Mouse (Mus musculus) heart, adult 2 months (tissue): ENCODE measurements around the gene Fyn. TPM values are rescaled to one million over a fixed set of nuclear protein-coding genes. Genes with fewer than 3 reads are reported as not detected.

Experiments used
- DNase-seq, 2 experiments: peaks; one replicate each; pipeline ENCODE4 v3.0.0; 2021
- H3K27ac ChIP-seq: fragments of 200-600 bp; 2 replicates; pipeline ENCODE4 v1.8.1; 2022
- H3K27me3 ChIP-seq: fragments of 200-500 bp; 2 replicates; pipeline ENCODE4 v1.6.1; 2012; ENCODE audit warnings: mild to moderate bottlenecking, low read length, inconsistent platforms, mixed read lengths; ENCODE audit not compliant: control insufficient read depth, insufficient read depth
- H3K36me3 ChIP-seq: fragments of 200-500 bp; 2 replicates; pipeline ENCODE4 v1.6.1; 2012; ENCODE audit warnings: low read length, inconsistent platforms; ENCODE audit not compliant: control insufficient read depth, insufficient read depth
- H3K4me1 ChIP-seq: fragments of 200-500 bp; 2 replicates; pipeline ENCODE4 v1.6.1; 2011; ENCODE audit warnings: low read length; ENCODE audit not compliant: control insufficient read depth, insufficient read depth
- H3K4me3 ChIP-seq: fragments of 200-600 bp; 2 replicates; pipeline ENCODE4 v1.8.1; 2022
- H3K79me2 ChIP-seq: fragments of 200-500 bp; replicated peaks from 2 replicates; pipeline ENCODE4 v1.6.1; 2012; ENCODE audit warnings: mild to moderate bottlenecking, inconsistent platforms, low read length, moderate library complexity, mixed read lengths; ENCODE audit not compliant: control insufficient read depth, insufficient read depth
- H3K9ac ChIP-seq: fragments of 200-500 bp; 2 replicates; pipeline ENCODE4 v1.6.1; 2012; ENCODE audit warnings: low read depth, mild to moderate bottlenecking, control low read depth, inconsistent platforms, low read length, mixed read lengths
- CTCF ChIP-seq: fragments of 200-600 bp; IDR thresholded peaks from 2 replicates; pipeline ENCODE4 v1.8.1; 2022; ENCODE audit warnings: antibody characterized with exemption, mild to moderate bottlenecking, moderate library complexity
- EP300 ChIP-seq: fragments of 200-500 bp; IDR thresholded peaks from 2 replicates; pipeline ENCODE4 v1.6.1; 2011; ENCODE audit warnings: low read depth, low read length, control low read depth; ENCODE audit not compliant: insufficient read depth
- POLR2A ChIP-seq: fragments of 200-500 bp; IDR thresholded peaks from 2 replicates; pipeline ENCODE4 v1.6.1; 2011; ENCODE audit warnings: mild to moderate bottlenecking, low read depth, low read length, control low read depth; ENCODE audit not compliant: insufficient read depth
- WGBS: fragments of 180-500 bp; shearing (Covaris S2); methylation state at CpG from one replicate; pipeline ENCODE4 v1.1.7; 2018; 5-methylcytosine and 5-hydroxymethylcytosine counted together
- intact Hi-C: fragments of 180-260 bp; cut with DNase I; formaldehyde crosslinking; loops from one replicate; pipeline ENCODE4 v1.15.1; 2025
- long read RNA-seq: library from polyadenylated mRNA; stranded (forward); transcript quantifications from one replicate; pipeline ENCODE4 v2.0.0, GENCODE M21; 2021
- polyA plus RNA-seq: library from polyadenylated mRNA; depleted of rRNA; stranded (reverse); fragments of >200 nt; gene quantifications from 2 replicates; pipeline ENCODE4 v1.2.3, GENCODE M21; 2012; rRNA removed
- total RNA-seq, 2 experiments: library from RNA; stranded (reverse); gene quantifications; 2 replicates each; pipeline ENCODE4 v1.2.3; 2021

The Fyn gene
- total RNA-seq (10 to 100 TPM; 26.1 to 29.7 TPM), polyA plus RNA-seq (23.2 and 36.4 TPM in 2 replicates)
- long read RNA-seq, transcript Fyn-202 (14 exons, 3,528 nt) = major isoform, 31 of 39 reads
- long read RNA-seq, partial matches to known transcripts = 2 of 39 reads
- long read RNA-seq, other reads (novel, unspliced or antisense) = 4 of 39 reads

DNA sequence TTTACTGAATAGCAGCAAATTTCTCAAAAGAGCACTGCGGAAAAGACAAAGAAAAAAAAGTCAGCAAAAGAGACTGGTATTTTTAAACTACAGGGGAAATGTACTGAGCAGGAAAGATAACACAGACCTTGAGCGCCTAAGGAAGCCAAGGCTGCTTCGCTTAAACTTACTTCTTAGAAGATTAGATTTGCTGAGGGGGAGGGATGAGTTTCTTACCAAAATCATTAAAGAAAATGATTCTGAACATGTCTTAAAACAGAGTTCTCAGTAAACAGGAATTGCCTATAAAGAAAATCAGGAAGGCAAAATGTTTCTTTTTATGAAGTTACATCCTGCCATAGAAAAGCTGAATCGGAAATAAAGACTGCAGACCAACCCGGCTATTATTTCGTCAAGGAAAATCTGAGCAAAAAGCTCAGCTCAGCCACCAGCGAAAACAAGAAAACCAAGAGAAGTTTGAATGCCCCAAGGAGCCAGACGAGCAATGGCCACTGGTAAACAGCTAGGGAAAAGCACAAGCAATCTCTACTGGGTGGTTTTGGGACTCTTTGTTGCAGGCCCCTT is at the start of gene Fyn:
TSS of gene Fyn (plus strand) at position 284 of the 564 bp plus-strand sequence.
- DNase-seq = no peak
- H3K9ac ChIP-seq = peak within 1 kb of the TSS; percentile 87
- H3K27ac ChIP-seq = peak within 1 kb of the TSS; percentile 96
- intact Hi-C loops = loop anchor here (2.0 to 5.0 kb wide), 5 partner anchors 50 to 198 kb away; no protein-coding TSS in a partner anchor
- H3K4me1 ChIP-seq = peaks cover 8% of the 10 kb centered on the region
- peaks cover 16% of the 10 kb centered on the region for H3K36me3 ChIP-seq
- peak within 1 kb of the TSS; percentile 93 for H3K4me3 ChIP-seq
- 26% methylated on average over 8 of the region's 8 CpGs for WGBS
- H3K79me2 ChIP-seq = peaks cover 3% of the 10 kb centered on the region; the same call in 1 of the 2 replicates
- TF ChIP-seq CTCF (no peak), EP300 (no peak), POLR2A (no peak)
- no peaks in the 10 kb centered on the region for H3K27me3 ChIP-seq

DNA sequence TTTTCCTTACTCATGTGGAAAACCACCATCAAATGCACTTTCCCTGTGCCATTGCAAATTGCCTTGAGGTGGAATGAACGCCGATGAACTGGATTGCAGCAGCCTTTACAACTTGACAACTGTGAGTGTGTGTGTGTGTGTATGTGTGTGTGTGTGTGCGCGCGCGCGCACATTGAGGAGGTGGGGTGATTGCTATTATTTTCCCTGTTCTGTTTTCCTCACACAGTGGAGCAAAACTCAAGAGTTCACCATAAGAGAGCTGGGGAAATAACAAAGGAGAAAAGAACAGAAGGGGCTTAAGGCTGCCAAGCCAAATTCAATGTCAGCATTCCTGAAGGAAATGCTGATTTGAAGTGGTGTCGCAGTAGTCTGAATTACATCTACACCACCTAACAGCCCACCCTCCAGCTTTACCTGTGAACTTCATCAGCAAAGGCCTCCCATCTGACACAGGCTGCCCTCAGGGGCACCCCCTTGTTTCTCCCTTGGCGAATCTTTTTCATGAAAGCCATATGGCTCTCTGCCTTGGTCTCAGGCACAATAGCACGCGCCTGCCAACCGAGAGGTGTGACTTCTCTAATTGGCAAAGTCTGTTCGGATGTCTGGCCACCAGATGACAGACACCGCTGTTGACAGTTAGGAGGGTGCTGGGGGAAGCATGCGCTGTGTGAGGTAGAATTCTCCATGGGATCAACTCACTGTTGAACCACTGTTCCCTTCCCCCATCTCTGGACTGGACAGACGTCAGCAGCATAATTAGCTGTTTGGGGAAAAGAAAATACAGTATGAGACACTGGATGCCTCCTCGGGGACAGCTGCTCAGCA is 47.6 kb upstream of the Fyn start:
- H3K79me2 ChIP-seq = no peaks in the 10 kb centered on the region
- no peaks in the 10 kb centered on the region for H3K36me3 ChIP-seq
- H3K27ac ChIP-seq = no peak overlapping the region
- no peak overlapping the region for H3K9ac ChIP-seq
- intact Hi-C loops = no loop called here
- H3K4me1 ChIP-seq = peaks cover 3% of the 10 kb centered on the region
- TF ChIP-seq POLR2A (no peak), EP300 (peak; percentile 78; the same call in 1 of the 2 replicates)
- DNase-seq = peak; percentile 54 to 69
- 56% methylated on average over 17 of the region's 17 CpGs for WGBS
- H3K4me3 ChIP-seq = no peak overlapping the region
- no peaks in the 10 kb centered on the region for H3K27me3 ChIP-seq

DNA sequence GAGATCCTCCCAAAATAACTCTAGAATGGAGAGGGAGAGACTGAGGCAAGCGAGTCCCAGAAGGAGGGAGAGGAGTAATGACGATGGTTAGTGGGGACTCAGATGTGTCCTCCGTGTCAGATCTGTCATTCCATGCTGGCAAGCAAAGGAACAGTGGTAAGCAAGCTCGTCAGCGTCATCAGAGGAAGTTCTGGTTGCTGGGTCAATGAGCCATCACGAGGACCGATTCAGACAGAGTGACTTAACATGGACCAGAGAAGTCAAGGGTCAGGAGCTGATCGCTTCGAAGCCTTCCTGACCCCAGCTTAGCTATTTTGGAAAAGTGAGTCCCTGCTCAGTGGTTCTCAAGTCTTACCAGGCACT is 47.1 kb upstream of the Fyn start:
- no peaks in the 10 kb centered on the region for H3K79me2 ChIP-seq
- no peaks in the 10 kb centered on the region for H3K36me3 ChIP-seq
- intact Hi-C loops = no loop called here
- 53% methylated on average over 9 of the region's 9 CpGs for WGBS
- peaks cover 3% of the 10 kb centered on the region for H3K4me1 ChIP-seq
- no peaks in the 10 kb centered on the region for H3K27me3 ChIP-seq
- DNase-seq = no peak
- no peak overlapping the region for H3K27ac ChIP-seq
- TF ChIP-seq POLR2A = no peak
- no peak for TF ChIP-seq CTCF
- TF ChIP-seq EP300 = no peak
- H3K4me3 ChIP-seq = no peak overlapping the region
- no peak overlapping the region for H3K9ac ChIP-seq

DNA sequence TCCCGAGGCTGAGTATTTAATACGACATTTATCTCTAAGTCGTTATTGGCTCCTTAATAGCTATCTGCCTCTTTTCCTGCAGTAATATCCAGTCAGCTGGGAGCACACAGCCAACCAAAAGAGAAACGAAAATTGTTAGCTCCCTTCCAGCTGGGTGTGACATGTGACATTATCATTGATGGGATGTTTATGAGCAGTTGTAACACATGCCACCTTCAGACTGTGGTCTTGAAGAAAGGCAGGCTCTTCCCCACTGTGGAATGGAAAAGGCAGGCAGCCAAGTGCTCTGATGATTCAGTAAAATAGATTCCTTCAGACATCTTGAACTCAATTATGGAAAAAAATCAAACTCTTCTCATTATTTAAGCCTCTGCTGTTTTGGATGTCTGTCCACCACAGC is 46.5 kb upstream of the Fyn start:
- 38% methylated on average over 4 of the region's 4 CpGs for WGBS
- Histone ChIP-seq H3K27ac (no peak overlapping the region), H3K27me3 (no peaks in the 10 kb centered on the region), H3K79me2 (no peaks in the 10 kb centered on the region), H3K4me1 (peaks cover 3% of the 10 kb centered on the region), H3K4me3 (no peak overlapping the region), H3K9ac (no peak overlapping the region), H3K36me3 (no peaks in the 10 kb centered on the region)
- TF ChIP-seq POLR2A = no peak
- no peak for TF ChIP-seq CTCF
- no peak for TF ChIP-seq EP300
- no peak for DNase-seq
- intact Hi-C loops = no loop called here

DNA sequence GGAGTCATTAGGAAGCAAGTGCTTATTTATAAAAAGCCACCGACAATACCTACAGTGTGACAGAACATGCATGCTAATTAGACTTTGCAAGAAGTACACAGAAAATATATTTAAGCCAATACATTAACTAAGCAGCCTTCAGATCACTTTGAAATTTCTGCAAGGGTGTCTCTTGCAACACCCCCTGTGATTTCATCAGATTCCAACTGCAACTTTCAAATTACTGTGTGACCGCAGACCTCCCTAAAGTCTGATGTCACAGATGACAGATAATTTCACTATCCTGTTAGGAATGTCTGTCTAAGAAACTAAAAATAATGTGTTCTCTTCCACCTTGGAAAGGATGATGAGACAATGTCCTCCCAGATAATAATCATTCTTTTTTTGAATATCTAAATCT is 44.4 kb upstream of the Fyn start:
- Histone ChIP-seq H3K4me3 (no peak overlapping the region), H3K36me3 (no peaks in the 10 kb centered on the region), H3K79me2 (no peaks in the 10 kb centered on the region), H3K27ac (no peak overlapping the region), H3K4me1 (peaks cover 3% of the 10 kb centered on the region; the same call in 1 of the 2 replicates), H3K9ac (no peak overlapping the region), H3K27me3 (no peaks in the 10 kb centered on the region)
- intact Hi-C loops = no loop called here
- TF ChIP-seq CTCF (no peak), POLR2A (no peak), EP300 (no peak)
- no peak for DNase-seq
- 87% methylated on average over 2 of the region's 2 CpGs for WGBS

DNA sequence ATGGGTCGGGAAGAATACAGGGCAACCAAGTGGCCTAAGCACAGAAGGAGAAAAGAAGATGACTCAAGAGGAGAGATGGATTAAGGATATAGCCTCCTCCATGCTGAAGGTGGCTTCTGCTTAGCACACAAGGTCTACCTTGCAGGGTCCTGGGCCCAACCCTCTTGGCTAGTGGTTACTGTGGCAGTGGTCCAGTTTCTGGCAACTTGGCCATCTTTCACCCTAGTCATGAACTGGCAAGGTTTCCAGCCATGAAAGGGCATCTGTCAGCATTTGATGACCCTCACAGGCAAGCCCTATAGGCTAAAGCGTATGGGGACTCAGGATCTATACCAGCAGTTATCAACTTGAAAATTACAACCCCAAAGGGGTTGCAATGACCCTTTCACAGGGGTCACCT is 40.0 kb upstream of the Fyn start:
- 90% methylated on average over 2 of the region's 2 CpGs for WGBS
- H3K9ac ChIP-seq = no peak overlapping the region
- H3K4me3 ChIP-seq = no peak overlapping the region
- no peaks in the 10 kb centered on the region for H3K79me2 ChIP-seq
- no peaks in the 10 kb centered on the region for H3K27me3 ChIP-seq
- H3K36me3 ChIP-seq = no peaks in the 10 kb centered on the region
- no peak overlapping the region for H3K27ac ChIP-seq
- H3K4me1 ChIP-seq = no peaks in the 10 kb centered on the region
- TF ChIP-seq EP300 = no peak
- no peak for TF ChIP-seq CTCF
- TF ChIP-seq POLR2A = no peak
- DNase-seq = no peak
- intact Hi-C loops = no loop called here
